In genomic region chr1:46885231-46885630, GRCm38 (mm10) we compare ENCODE assay signal across 14 mouse cellular contexts. TPM values are rescaled to one million over a fixed set of nuclear protein-coding genes. Genes with fewer than 3 reads are reported as not detected.
DNase-seq lines count a peak whose midpoint lies in the region; ATAC-seq and TF ChIP-seq lines count a peak whose summit lies in the region.
"Had no signal": no experiment of that assay in that cellular context is flagged by ENCODE, and none has a peak within 500 bp of the region (broad histone marks: within the 10 kb centered on the region; RNA-seq: fewer than 3 reads in every experiment).

No protein-coding gene starts in this region.

- H3K9me3 ChIP-seq in heart, embryonic 12.5 days (replicated peaks): no peaks in the 10 kb centered on the region
- H3K9me3 ChIP-seq in limb, embryonic 10.5 days (replicated peaks): no peaks in the 10 kb centered on the region
- no peaks in the 10 kb centered on the region for H3K9me3 ChIP-seq in forebrain, postnatal 0 days (ENCODE audit: low read length)
- H3K9me3 ChIP-seq: hindbrain, embryonic 15.5 days; limb, embryonic 15.5 days; midbrain, embryonic 10.5 days had no signal

- H3K4me2 ChIP-seq in heart, embryonic 12.5 days: no peak overlapping the region
- H3K4me2 ChIP-seq in forebrain, postnatal 0 days (ENCODE audit: low read depth): no peak overlapping the region
- H3K4me2 ChIP-seq: hindbrain, embryonic 15.5 days; limb, embryonic 15.5 days had no signal

- no peak overlapping the region for H3K4me3 ChIP-seq in heart, embryonic 12.5 days
- no peak overlapping the region for H3K4me3 ChIP-seq in testis, adult 2 months (ENCODE audit: control insufficient read depth, low read depth, low read length)
- no peak overlapping the region for H3K4me3 ChIP-seq in limb, embryonic 10.5 days
- H3K4me3 ChIP-seq in forebrain, postnatal 0 days (ENCODE audit: low read depth, low read length): no peak overlapping the region
- H3K4me3 ChIP-seq: erythroblast, embryonic 14.5 days; hindbrain, embryonic 15.5 days; limb, embryonic 15.5 days; midbrain, embryonic 10.5 days had no signal

- no peaks in the 10 kb centered on the region for H3K36me3 ChIP-seq in heart, embryonic 12.5 days
- H3K36me3 ChIP-seq in testis, adult 2 months (ENCODE audit: control insufficient read depth, insufficient read depth, low read length): no peaks in the 10 kb centered on the region
- H3K36me3 ChIP-seq in limb, embryonic 10.5 days: no peaks in the 10 kb centered on the region
- no peaks in the 10 kb centered on the region for H3K36me3 ChIP-seq in forebrain, postnatal 0 days (ENCODE audit: insufficient read depth)
- H3K36me3 ChIP-seq: hindbrain, embryonic 15.5 days; limb, embryonic 15.5 days; midbrain, embryonic 10.5 days had no signal

- 2% methylated on average over 3 of the region's 3 CpGs for WGBS in heart, embryonic 12.5 days
- WGBS in limb, embryonic 10.5 days: 3% methylated on average over 3 of the region's 3 CpGs
- 11% methylated on average over 3 of the region's 3 CpGs for WGBS in forebrain, postnatal 0 days

- H3K9ac ChIP-seq in heart, embryonic 12.5 days: no peak overlapping the region
- no peak overlapping the region for H3K9ac ChIP-seq in forebrain, postnatal 0 days
- H3K9ac ChIP-seq: hindbrain, embryonic 15.5 days; limb, embryonic 15.5 days had no signal

- DNase-seq in heart, postnatal 25 days (ENCODE audit: low spot score): no peak
- no peak for DNase-seq in testis, postnatal 14 days (ENCODE audit: low spot score)
- no peak for DNase-seq in limb, embryonic 10.5 days (ENCODE audit: low spot score)
- no peak for DNase-seq in forebrain, postnatal 0 days
- no peak for DNase-seq in ovary, postnatal 14 days (ENCODE audit: low spot score)
- DNase-seq in thymus, postnatal 0 days (ENCODE audit: low spot score): no peak
- DNase-seq: adrenal gland, postnatal 10 days; cerebellum, adult 11-12 months had no signal

- no peak for TF ChIP-seq POLR2A in testis, adult 2 months (IDR thresholded peaks at IDR 0.05; ENCODE audit: control insufficient read depth, low read depth, low read length)

- intact Hi-C loops in heart, postnatal 25 days (cut with DNase I): no loop called here

- H3K4me1 ChIP-seq in heart, embryonic 12.5 days (replicated peaks): peaks cover 29% of the 10 kb centered on the region
- no peaks in the 10 kb centered on the region for H3K4me1 ChIP-seq in testis, adult 2 months (ENCODE audit: control insufficient read depth, insufficient read depth, low read length)
- H3K4me1 ChIP-seq in limb, embryonic 10.5 days: peaks cover 35% of the 10 kb centered on the region
- H3K4me1 ChIP-seq in forebrain, postnatal 0 days (ENCODE audit: insufficient read depth): no peaks in the 10 kb centered on the region
- H3K4me1 ChIP-seq: hindbrain, embryonic 15.5 days had no signal

- H3K27ac ChIP-seq in heart, embryonic 12.5 days (ENCODE audit: poor library complexity, severe bottlenecking): peak overlapping the region; percentile 48; the same call in 1 of the 2 replicates
- peak overlapping the region; percentile 34; the same call in 1 of the 2 replicates for H3K27ac ChIP-seq in testis, adult 2 months (ENCODE audit: control insufficient read depth, insufficient read depth, low read depth, low read length)
- 0 out of 2 replicates have a peak overlapping the region, but pooled peaks have one; percentile 25 for H3K27ac ChIP-seq in limb, embryonic 10.5 days
- H3K27ac ChIP-seq in forebrain, postnatal 0 days (ENCODE audit: low read depth, low read length): no peak overlapping the region
- H3K27ac ChIP-seq: hindbrain, embryonic 15.5 days; limb, embryonic 15.5 days; midbrain, embryonic 10.5 days had no signal

- no peak for TF ChIP-seq CTCF in testis, adult 2 months (IDR thresholded peaks at IDR 0.05; ENCODE audit: control insufficient read depth, insufficient read depth, insufficient replicate concordance, low read depth, low read length)
- no peak for TF ChIP-seq CTCF in forebrain, postnatal 0 days (IDR thresholded peaks at IDR 0.05; ENCODE audit: low read depth)

- no peaks in the 10 kb centered on the region for H3K27me3 ChIP-seq in heart, embryonic 12.5 days (replicated peaks)
- no peaks in the 10 kb centered on the region for H3K27me3 ChIP-seq in testis, adult 2 months (ENCODE audit: control insufficient read depth, insufficient read depth, low read length)
- H3K27me3 ChIP-seq in limb, embryonic 10.5 days (ENCODE audit: low read depth, poor library complexity, severe bottlenecking): no peaks in the 10 kb centered on the region
- H3K27me3 ChIP-seq in forebrain, postnatal 0 days (ENCODE audit: insufficient read depth, low read length): no peaks in the 10 kb centered on the region
- H3K27me3 ChIP-seq: hindbrain, embryonic 15.5 days; limb, embryonic 15.5 days had no signal

- ATAC-seq in heart, embryonic 12.5 days (ENCODE audit: insufficient number of reproducible peaks, low FRiP score): no peak
- no peak for ATAC-seq in forebrain, postnatal 0 days

RNA-seq across cellular contexts. Expression of gene Slc39a10, which starts 7.4 kb away (rescaled TPM):
- polyA plus RNA-seq in heart, embryonic 12.5 days (2016; fragmentation: Nextera tagmentation; extraction: Ambion mirVana): 38.7 and 41.8 TPM in 2 replicates
- total RNA-seq in heart, postnatal 25 days (2021): 10 to 100 TPM; 11.0 to 13.2 TPM
- 23.1 and 25.8 TPM in 2 replicates for polyA plus RNA-seq in testis, adult 2 months (2012; rRNA removed)
- polyA plus RNA-seq in limb, embryonic 10.5 days (2016; fragmentation: Nextera tagmentation; extraction: Ambion mirVana): 60.6 and 64.1 TPM in 2 replicates
- total RNA-seq in forebrain, postnatal 0 days (2014; rRNA removed): 70.0 and 79.9 TPM in 2 replicates
- polyA plus RNA-seq in forebrain, postnatal 0 days (2015; fragmentation: Nextera tagmentation; extraction: Ambion mirVana): 36.3 and 48.3 TPM in 2 replicates
- polyA plus RNA-seq in thymus, postnatal 0 days (2015; fragmentation: Nextera tagmentation; extraction: Ambion mirVana): 16.1 and 16.9 TPM in 2 replicates
